Mouse (Mus musculus): ENCODE measurements around the gene Gm11042.
A peak's percentile ranks its signal among the peaks of the same experiment; 100 is the strongest.

Gene Gm11042

GRCm38 (mm10) chr12:74284020-74284684 lies 32.0 kb downstream of the Gm11042 start:
- DNase-seq (ENCODE audit: low spot score in 2 of 2), result peak; percentile 93 to 97

- no peak for DNase-seq (ENCODE audit: low spot score in 2 of 2)
These were observed 33.3 kb downstream of the Gm11042 start for GRCm38 (mm10) chr12:74282846-74283245.

GRCm38 (mm10) chr12:74281403-74281802 lies 34.8 kb downstream of the Gm11042 start:
- DNase-seq (ENCODE audit: low spot score in 2 of 2), result no peak

- no peak for DNase-seq (ENCODE audit: low spot score in 2 of 2)
These were observed 38.9 kb downstream of the Gm11042 start for GRCm38 (mm10) chr12:74277265-74277664.

GRCm38 (mm10) chr12:74272545-74272944 lies 43.6 kb downstream of the Gm11042 start:
- DNase-seq (ENCODE audit: low spot score in 2 of 2), result no peak

- DNase-seq (ENCODE audit: low spot score in 2 of 2), result no peak
These were observed 47.4 kb downstream of the Gm11042 start for GRCm38 (mm10) chr12:74268644-74269285.

- no peak for DNase-seq (ENCODE audit: low spot score in 2 of 2)
These were observed 49.1 kb downstream of the Gm11042 start for GRCm38 (mm10) chr12:74267049-74267448.

Data from frontal cortex, postnatal 10 days (tissue).